Mouse (Mus musculus): ENCODE measurements around the gene Chn1. TPM values are rescaled to one million over a fixed set of nuclear protein-coding genes. Genes with fewer than 3 reads are reported as not detected.

Chn1 gene
- polyA plus RNA-seq, 1 experiment = 219 TPM

DNA sequence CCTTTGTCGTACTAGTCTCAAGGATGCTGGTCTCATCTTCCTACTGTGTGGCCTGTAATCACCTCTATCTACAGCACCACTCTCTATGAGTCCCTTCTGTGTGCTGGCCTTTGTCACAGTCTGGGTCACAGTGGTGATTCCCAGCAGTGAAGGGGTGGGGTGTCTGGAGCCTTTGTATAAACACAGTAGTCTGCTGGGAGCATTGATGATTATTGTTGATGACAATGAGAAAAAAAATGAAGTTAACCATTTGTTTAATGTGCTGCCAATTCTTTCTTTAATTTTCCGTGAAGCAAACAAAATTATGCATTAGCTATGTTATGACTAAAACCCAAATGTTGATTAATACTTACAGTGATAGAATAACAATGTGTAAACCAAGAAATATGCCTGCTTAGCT lies 186.2 kb downstream of the Chn1 start:
- no peak for DNase-seq (ENCODE audit: low read depth)
- no peak for TF ChIP-seq CTCF (IDR thresholded peaks at IDR 0.05; ENCODE audit: borderline replicate concordance, extremely low read depth, insufficient read depth, insufficient read length)
- TF ChIP-seq POLR2A (IDR thresholded peaks at IDR 0.05; ENCODE audit: borderline replicate concordance, extremely low read depth, insufficient read depth, insufficient read length, poor library complexity, severe bottlenecking) = no peak

DNA sequence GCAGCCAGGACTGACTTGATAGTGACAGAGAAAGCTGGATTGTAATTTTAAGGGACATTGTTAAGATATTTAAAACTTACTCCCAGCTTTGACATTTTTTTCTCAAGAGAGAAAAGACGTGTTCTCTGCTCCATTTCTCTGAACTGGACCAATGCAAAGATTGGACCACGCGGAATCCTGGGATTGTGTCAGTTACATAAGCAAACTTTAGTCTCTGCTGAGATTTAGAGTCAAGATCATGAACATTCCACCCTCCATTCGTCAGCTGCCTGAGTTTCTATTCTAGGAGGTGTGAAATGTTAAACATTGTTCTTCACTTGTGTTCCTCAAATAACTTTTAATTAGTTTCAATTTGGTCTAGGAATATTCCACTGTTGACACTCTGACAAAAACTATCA lies 188.0 kb downstream of the Chn1 start:
- TF ChIP-seq CTCF (IDR thresholded peaks at IDR 0.05; ENCODE audit: borderline replicate concordance, extremely low read depth, insufficient read depth, insufficient read length) (no peak), POLR2A (IDR thresholded peaks at IDR 0.05; ENCODE audit: borderline replicate concordance, extremely low read depth, insufficient read depth, insufficient read length, poor library complexity, severe bottlenecking) (no peak)

DNA sequence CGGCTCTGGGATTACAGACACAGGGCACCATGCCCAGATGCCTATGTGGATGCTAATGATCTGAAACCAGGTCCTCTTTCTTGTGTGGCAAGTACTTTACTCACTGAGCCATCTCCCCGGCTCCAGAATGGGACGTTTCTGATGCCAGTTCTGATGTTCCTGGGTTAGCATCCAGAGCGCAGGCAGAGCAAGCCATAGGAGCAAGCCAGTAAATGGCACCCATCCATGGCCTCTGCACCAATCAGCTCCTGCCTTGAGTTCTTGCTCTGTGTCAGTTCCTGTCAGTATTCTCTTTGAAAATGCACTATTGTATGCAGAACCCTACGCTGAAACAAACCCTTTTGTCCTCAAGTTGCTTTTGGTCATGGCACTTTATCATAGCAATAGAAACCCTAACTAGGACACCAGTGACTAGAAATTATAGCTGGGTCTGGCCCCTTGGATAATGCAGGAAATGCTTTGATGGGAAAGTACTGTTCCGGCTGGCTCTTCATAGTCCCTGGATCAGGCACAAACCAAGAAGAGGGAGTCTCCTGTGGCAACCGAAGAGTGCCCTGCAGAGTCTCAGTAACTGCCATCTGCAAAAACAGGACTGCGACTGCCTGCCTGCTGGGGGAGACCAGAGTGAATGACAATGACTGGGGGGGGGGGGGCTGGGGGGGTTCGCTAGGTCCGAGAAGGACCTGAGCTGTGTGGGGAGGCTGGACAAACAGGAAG lies 188.6 kb downstream of the Chn1 start:
- peak; percentile 32 for DNase-seq (ENCODE audit: low read depth)
- TF ChIP-seq POLR2A (IDR thresholded peaks at IDR 0.05; ENCODE audit: borderline replicate concordance, extremely low read depth, insufficient read depth, insufficient read length, poor library complexity, severe bottlenecking) (no peak), CTCF (IDR thresholded peaks at IDR 0.05; ENCODE audit: borderline replicate concordance, extremely low read depth, insufficient read depth, insufficient read length) (no peak)

More for the DNA sequence above, 188.0 kb downstream of the Chn1 start:
- no peak for DNase-seq (ENCODE audit: low read depth)

DNA sequence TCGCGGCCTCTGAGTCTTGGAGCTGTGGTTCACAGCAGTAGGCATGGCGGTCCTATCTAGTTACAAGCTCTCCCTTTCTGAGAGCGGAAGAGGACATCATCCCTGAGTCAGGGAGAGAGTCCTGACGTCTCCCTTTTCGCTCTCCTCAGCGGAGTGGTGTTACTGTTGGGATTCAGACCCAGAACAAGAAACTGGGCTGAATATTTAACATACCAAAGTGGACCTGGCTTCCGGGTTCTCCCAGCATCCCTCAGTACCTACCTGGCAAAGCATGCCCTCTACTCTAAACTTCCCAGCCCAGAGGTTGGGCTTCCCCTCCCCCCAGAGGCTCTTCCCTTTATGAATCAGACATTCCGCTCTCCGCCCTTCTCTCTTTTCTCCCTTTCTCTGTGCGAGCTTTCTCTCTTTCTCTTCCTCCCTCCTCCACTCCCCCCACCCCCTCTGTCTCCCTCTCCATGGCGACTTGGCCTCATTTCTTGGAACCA lies 189.8 kb downstream of the Chn1 start:
- no peak for TF ChIP-seq POLR2A (IDR thresholded peaks at IDR 0.05; ENCODE audit: borderline replicate concordance, extremely low read depth, insufficient read depth, insufficient read length, poor library complexity, severe bottlenecking)
- TF ChIP-seq CTCF (IDR thresholded peaks at IDR 0.05; ENCODE audit: borderline replicate concordance, extremely low read depth, insufficient read depth, insufficient read length) = no peak
- DNase-seq (ENCODE audit: low read depth) = peak; percentile 26

DNA sequence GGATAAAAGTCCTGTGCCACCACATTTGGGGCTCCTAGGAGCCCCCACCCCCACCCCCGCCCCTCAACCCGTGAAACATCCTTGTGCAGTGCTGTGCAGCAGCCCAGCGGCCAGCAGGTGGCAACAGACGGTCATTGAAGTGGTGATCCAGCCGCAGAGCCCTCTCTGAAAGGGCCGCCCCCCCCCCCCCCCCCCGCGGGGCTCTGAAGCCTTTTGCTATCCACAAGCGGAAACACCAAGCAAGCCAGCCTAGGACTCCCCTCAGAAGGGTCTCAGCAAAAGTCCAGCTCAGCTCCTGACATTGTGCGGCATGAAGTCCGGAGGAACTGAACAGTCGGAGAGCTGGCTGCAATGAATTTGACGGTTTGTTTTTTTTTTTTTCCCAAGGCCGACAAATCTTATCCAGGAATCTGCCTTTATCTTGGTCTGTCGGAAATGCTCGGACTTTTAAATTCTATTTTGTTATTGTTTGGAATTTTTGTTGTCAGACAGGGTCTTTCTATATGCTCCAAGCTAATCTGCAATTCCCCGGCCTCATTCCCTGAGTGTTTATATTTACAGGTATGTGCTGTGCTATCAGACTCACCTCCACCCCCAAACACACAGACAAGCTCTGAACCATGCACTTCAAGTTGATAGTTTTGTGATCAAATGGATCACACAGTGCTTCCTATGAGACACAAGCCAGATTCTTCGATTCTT lies 190.3 kb downstream of the Chn1 start:
- DNase-seq (ENCODE audit: low read depth) = peak; percentile 89
- TF ChIP-seq POLR2A (IDR thresholded peaks at IDR 0.05; ENCODE audit: borderline replicate concordance, extremely low read depth, insufficient read depth, insufficient read length, poor library complexity, severe bottlenecking) = no peak
- peak; percentile 73 for TF ChIP-seq CTCF (IDR thresholded peaks at IDR 0.05; ENCODE audit: borderline replicate concordance, extremely low read depth, insufficient read depth, insufficient read length)

DNA sequence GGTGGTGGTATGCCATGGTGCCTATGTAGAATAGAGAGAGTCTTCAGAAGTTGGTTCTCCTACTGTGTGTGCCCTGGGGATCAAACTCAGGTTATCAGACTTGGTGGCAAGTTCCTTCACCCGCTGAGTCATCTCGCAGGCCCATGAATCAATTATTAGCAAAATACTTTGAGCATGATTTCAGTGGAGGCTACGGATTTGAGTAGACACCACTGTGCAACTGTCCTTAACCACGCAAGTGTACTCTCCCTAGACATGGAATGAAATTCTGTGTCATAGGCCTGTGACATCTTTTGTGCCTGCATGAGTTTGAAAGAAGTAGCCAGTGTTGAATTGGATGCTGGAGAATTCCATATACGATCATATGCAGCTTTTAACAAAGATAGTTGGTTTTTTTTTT lies 194.4 kb downstream of the Chn1 start:
- no peak for DNase-seq (ENCODE audit: low read depth)
- TF ChIP-seq CTCF (IDR thresholded peaks at IDR 0.05; ENCODE audit: borderline replicate concordance, extremely low read depth, insufficient read depth, insufficient read length) = no peak
- TF ChIP-seq POLR2A (IDR thresholded peaks at IDR 0.05; ENCODE audit: borderline replicate concordance, extremely low read depth, insufficient read depth, insufficient read length, poor library complexity, severe bottlenecking) = no peak

DNA sequence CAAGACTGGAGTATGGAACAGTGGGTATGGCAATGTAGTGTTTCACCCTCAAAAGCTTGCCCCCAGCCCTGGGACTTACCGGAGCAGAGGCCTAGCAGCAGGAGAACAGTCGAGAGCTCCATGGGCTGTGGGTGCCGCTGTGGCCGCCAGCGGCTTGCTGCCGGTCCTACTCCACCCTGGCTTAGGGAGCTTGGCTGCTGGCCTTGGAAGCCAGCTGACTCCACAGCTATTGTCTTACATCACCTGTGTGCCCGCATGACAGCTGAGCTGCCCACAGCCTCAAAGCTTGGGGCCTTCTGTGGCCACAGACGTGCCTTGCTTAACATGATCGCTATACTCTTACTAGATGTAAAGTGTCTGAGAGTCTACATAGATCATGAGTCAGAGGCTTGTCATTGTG lies 195.0 kb downstream of the Chn1 start, which contains the start of gene Chrna1:
TSS of gene Chrna1 (minus strand) at position 173 of the 400 bp plus-strand sequence.
- no peak for DNase-seq (ENCODE audit: low read depth)
- TF ChIP-seq CTCF (IDR thresholded peaks at IDR 0.05; ENCODE audit: borderline replicate concordance, extremely low read depth, insufficient read depth, insufficient read length) (no peak), POLR2A (IDR thresholded peaks at IDR 0.05; ENCODE audit: borderline replicate concordance, extremely low read depth, insufficient read depth, insufficient read length, poor library complexity, severe bottlenecking) (no peak)

DNA sequence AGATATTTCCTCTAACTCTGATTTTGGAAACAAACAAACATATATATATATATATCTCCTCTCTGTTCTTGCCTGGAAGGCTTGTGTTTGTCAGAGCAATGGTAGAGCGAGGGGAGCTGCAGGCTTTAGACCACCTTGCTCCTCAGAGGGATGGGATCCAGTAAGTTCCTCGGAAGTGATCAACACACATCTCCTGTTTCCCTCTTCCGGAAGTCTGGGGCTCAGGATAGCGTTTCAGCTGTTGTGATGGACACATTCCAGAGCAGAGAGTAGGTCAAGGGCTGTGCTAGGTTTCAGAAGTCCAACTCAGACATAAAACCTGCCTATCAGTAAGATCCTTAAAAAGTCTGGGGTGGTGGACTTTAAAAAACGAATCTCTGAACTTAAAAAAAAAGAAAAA lies 196.0 kb downstream of the Chn1 start:
- no peak for TF ChIP-seq CTCF (IDR thresholded peaks at IDR 0.05; ENCODE audit: borderline replicate concordance, extremely low read depth, insufficient read depth, insufficient read length)
- no peak for DNase-seq (ENCODE audit: low read depth)

DNA sequence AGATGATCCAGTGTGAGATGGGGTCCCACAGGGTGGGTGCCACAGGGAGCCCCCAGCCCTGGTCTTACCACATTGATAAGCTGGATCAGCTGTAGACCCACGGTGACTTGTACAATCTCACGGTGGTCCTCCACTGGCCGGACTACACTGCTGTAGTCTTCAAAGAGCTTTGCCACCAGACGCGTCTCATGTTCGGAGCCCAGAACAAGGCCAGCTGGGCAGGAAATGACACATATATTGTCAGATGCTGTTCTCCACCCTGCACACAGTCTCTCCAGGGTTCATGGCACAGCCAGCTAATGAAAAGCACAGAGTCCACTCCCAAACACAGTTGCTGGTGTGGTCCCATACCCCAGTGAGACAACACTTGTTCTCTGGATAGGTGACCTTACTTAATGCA lies 200.7 kb downstream of the Chn1 start:
- TF ChIP-seq CTCF (IDR thresholded peaks at IDR 0.05; ENCODE audit: borderline replicate concordance, extremely low read depth, insufficient read depth, insufficient read length) (no peak), POLR2A (IDR thresholded peaks at IDR 0.05; ENCODE audit: borderline replicate concordance, extremely low read depth, insufficient read depth, insufficient read length, poor library complexity, severe bottlenecking) (no peak)
- no peak for DNase-seq (ENCODE audit: low read depth)

DNA sequence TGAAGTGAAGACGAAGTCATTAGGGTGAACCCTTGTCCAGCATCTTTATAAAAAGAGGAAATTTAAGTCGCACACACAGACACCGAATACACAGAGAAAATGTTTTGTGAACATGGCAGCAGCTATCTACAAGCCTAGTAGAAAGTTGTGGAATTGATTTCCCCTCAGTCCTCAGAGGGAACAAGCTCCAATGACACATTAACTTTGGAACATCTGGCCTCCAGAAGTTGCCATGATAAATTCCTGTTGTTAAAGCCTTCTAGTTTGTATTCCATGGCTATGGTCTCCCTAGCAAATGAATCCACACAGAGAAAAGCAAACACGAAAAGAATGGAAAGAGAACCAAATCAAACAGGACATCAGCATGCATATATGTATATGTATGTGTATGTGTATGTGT lies 201.6 kb downstream of the Chn1 start:
- TF ChIP-seq POLR2A (IDR thresholded peaks at IDR 0.05; ENCODE audit: borderline replicate concordance, extremely low read depth, insufficient read depth, insufficient read length, poor library complexity, severe bottlenecking) = no peak
- TF ChIP-seq CTCF (IDR thresholded peaks at IDR 0.05; ENCODE audit: borderline replicate concordance, extremely low read depth, insufficient read depth, insufficient read length) = no peak

DNA sequence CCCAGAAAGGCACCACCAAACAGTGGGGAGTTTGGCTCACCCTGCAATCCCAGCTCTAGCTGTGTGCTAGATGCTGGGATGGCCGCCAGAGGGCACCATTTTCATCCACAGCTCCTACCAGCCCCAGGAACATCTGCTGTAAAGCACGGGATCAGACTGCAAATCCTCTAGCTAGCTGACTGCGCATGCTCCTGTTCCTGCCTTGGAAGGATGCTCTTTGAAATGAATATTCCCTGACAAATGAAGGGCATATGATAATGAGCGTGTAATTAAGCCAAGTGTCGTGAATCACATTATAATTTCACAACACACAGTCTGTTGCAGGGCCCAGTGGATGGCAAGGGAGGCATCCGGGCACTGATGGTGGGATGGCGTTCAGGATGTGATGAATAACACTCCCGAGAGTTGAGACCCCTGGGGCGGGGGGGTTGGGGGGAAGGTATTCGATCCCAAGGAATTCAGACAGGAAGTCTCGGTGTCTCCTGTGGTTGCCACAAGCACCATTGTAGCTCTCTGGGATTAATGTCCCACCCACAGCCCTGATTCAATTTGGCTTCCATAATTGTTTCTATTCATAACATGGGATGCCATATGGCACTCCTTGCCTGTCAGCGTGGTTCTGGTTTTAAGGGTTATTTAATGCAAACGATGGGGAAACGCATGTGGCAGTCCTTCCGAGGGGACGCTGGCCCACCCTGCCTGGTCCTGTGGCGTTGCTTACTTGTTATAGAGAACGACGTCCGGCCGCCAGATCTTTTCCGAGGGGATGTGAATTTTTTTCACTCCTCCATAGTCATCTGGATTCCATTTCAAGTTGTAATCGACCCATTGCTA lies 202.4 kb downstream of the Chn1 start:
- DNase-seq (ENCODE audit: low read depth) = peak; percentile 99
- peak; percentile 97 for TF ChIP-seq CTCF (IDR thresholded peaks at IDR 0.05; ENCODE audit: borderline replicate concordance, extremely low read depth, insufficient read depth, insufficient read length)
- TF ChIP-seq POLR2A (IDR thresholded peaks at IDR 0.05; ENCODE audit: borderline replicate concordance, extremely low read depth, insufficient read depth, insufficient read length, poor library complexity, severe bottlenecking) = no peak

More for the DNA sequence above, 201.6 kb downstream of the Chn1 start:
- no peak for DNase-seq (ENCODE audit: low read depth)
